Mouse (Mus musculus): ENCODE measurements around the gene Sdr9c7. TPM values are rescaled to one million over a fixed set of nuclear protein-coding genes. Genes with fewer than 3 reads are reported as not detected.

Sdr9c7 gene
- total and polyA plus RNA-seq, 3 experiments = not detected

DNA sequence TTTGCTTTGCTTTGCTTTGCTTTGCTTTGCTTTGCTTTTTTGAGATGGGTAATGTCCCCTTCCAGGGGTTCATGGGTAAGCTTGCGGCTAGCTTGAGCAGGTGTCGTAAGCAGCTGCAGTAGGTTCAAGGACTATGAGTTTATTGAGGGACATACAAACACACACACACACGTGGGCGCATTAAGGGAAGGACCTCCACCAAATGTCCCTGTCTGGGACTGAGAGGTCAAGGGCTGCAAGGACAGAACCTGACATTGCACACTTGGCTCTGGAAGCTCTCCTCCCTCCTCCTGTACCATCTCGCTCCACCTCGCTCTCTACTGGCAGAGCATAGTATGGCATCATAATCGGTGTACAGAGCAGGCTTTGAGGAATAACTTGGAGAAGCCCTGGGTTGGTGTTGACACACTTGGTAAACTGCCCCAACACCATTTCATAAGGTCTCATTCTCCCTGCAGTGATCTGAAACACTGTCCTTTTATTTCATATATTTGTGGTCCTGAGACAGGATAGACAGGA lies 60.9 kb downstream of the Sdr9c7 start:
- H3K4me1 ChIP-seq (ENCODE audit: control insufficient read depth in 1 of 2, insufficient read depth in 2 of 2, low read length in 2 of 2) = peaks cover 0 to 6% of the 10 kb centered on the region in 2 experiments; a peak in 1 of 4 replicates
- no peaks in the 10 kb centered on the region for H3K79me2 ChIP-seq (ENCODE audit: control insufficient read depth, insufficient read depth, low read length, poor library complexity)
- no peak overlapping the region for H3K9ac ChIP-seq (ENCODE audit: control insufficient read depth, low read depth, low read length, poor library complexity, severe bottlenecking)
- no peak overlapping the region for H3K27ac ChIP-seq (ENCODE audit: control insufficient read depth, low read depth, low read length)
- no peak for DNase-seq (ENCODE audit: low read depth, low spot score)
- no peaks in the 10 kb centered on the region for H3K9me3 ChIP-seq (replicated peaks; ENCODE audit: insufficient read depth, low read length)
- peaks cover 2 to 3% of the 10 kb centered on the region in 2 experiments; a peak in 2 of 4 replicates for H3K27me3 ChIP-seq (ENCODE audit: control insufficient read depth in 1 of 2, insufficient read depth in 2 of 2, low read length in 2 of 2)
- TF ChIP-seq CHD2 (IDR thresholded peaks at IDR 0.05; ENCODE audit: low read length) (no peak), TAL1 (IDR thresholded peaks at IDR 0.05; ENCODE audit: low read length) (no peak), MEF2A (IDR thresholded peaks at IDR 0.05; ENCODE audit: extremely low read depth, insufficient replicate concordance, low read depth, low read length, poor library complexity, severe bottlenecking) (no peak), ETS1 (IDR thresholded peaks at IDR 0.05; ENCODE audit: low read depth, low read length) (no peak), KAT2A (conservative IDR thresholded peaks at IDR 0.05; ENCODE audit: low read depth, low read length) (no peak), RCOR1 (IDR thresholded peaks at IDR 0.05; ENCODE audit: low read depth, low read length) (no peak), MXI1 (IDR thresholded peaks at IDR 0.05; ENCODE audit: low read depth, low read length) (no peak), ELF1 (IDR thresholded peaks at IDR 0.05; ENCODE audit: low read depth, low read length) (no peak), UBTF (IDR thresholded peaks at IDR 0.05; ENCODE audit: borderline replicate concordance, insufficient read depth, low read depth, low read length) (no peak), MAX (IDR thresholded peaks at IDR 0.05; ENCODE audit: low read length) (no peak), E2F4 (IDR thresholded peaks at IDR 0.05; ENCODE audit: borderline replicate concordance, low read depth, low read length) (no peak)
- no peak overlapping the region for H3K4me3 ChIP-seq (ENCODE audit: control insufficient read depth in 1 of 2, insufficient read depth in 1 of 2, low read depth in 2 of 2, low read length in 2 of 2)
- H3K36me3 ChIP-seq (ENCODE audit: control insufficient read depth in 1 of 2, insufficient read depth in 2 of 2, low read length in 2 of 2) = no peaks in the 10 kb centered on the region

Other genes starting within 250 kb of the Sdr9c7 start
- 11.8 and 12.1 TPM in 2 replicates for gene Nemp1, start 231.6 kb upstream of the Sdr9c7 start, total RNA-seq (2012; rRNA removed)
- 10 to 100 TPM in 1 of 2 experiments, not detected in 1; 13.9 TPM for gene Nemp1, start 231.6 kb upstream of the Sdr9c7 start, polyA plus RNA-seq (2012; ENCODE audit: insufficient read depth in 1 of 2, insufficient read length in 2 of 2, low read depth in 1 of 2, low replicate concordance in 2 of 2, missing spikeins in 1 of 2)
- 29.1 and 36.1 TPM in 2 replicates for gene Nab2, start 229.9 kb upstream of the Sdr9c7 start, total RNA-seq (2012; rRNA removed)
- gene Nab2, start 229.9 kb upstream of the Sdr9c7 start, polyA plus RNA-seq (2012; ENCODE audit: insufficient read depth in 1 of 2, insufficient read length in 2 of 2, low read depth in 1 of 2, low replicate concordance in 2 of 2, missing spikeins in 1 of 2) = 10 to 100 TPM in 1 of 2 experiments, not detected in 1; 37.1 TPM
- 0.08 TPM in 1 of 2 replicates, not detected in the other for gene Myo1a, start 193.3 kb upstream of the Sdr9c7 start, total RNA-seq (2012; rRNA removed)
- under 1 TPM in 1 of 2 experiments, not detected in 1; 0.33 TPM for gene Myo1a, start 193.3 kb upstream of the Sdr9c7 start, polyA plus RNA-seq (2012; ENCODE audit: insufficient read depth in 1 of 2, insufficient read length in 2 of 2, low read depth in 1 of 2, low replicate concordance in 2 of 2, missing spikeins in 1 of 2)
- gene Tac2, start 174.0 kb upstream of the Sdr9c7 start, total RNA-seq (2012; rRNA removed) = not detected in 2 replicates
- under 1 TPM in 1 of 2 experiments, not detected in 1; 0.32 TPM for gene Tac2, start 174.0 kb upstream of the Sdr9c7 start, polyA plus RNA-seq (2012; ENCODE audit: insufficient read depth in 1 of 2, insufficient read length in 2 of 2, low read depth in 1 of 2, low replicate concordance in 2 of 2, missing spikeins in 1 of 2)
- gene Zbtb39, start 159.0 kb upstream of the Sdr9c7 start, total RNA-seq (2012; rRNA removed) = 4.8 and 5.1 TPM in 2 replicates
- gene Zbtb39, start 159.0 kb upstream of the Sdr9c7 start, polyA plus RNA-seq (2012; ENCODE audit: insufficient read depth in 1 of 2, insufficient read length in 2 of 2, low read depth in 1 of 2, low replicate concordance in 2 of 2, missing spikeins in 1 of 2) = 10 to 100 TPM in 1 of 2 experiments, not detected in 1; 11.0 TPM
- gene Gpr182, start 146.8 kb upstream of the Sdr9c7 start, total RNA-seq (2012; rRNA removed) = 0.04 TPM in 1 of 2 replicates, not detected in the other
- under 1 TPM in 1 of 2 experiments, not detected in 1; 0.58 TPM for gene Gpr182, start 146.8 kb upstream of the Sdr9c7 start, polyA plus RNA-seq (2012; ENCODE audit: insufficient read depth in 1 of 2, insufficient read length in 2 of 2, low read depth in 1 of 2, low replicate concordance in 2 of 2, missing spikeins in 1 of 2)
- gene Rdh1, start 138.8 kb upstream of the Sdr9c7 start, total RNA-seq (2012; rRNA removed) = not detected in 2 replicates
- gene Rdh1, start 138.8 kb upstream of the Sdr9c7 start, polyA plus RNA-seq (2012; ENCODE audit: insufficient read depth in 1 of 2, insufficient read length in 2 of 2, low read depth in 1 of 2, low replicate concordance in 2 of 2, missing spikeins in 1 of 2) = not detected
- gene Rdh16f1, start 138.7 kb upstream of the Sdr9c7 start, total RNA-seq (2012; rRNA removed) = not detected in 2 replicates
- not detected for gene Rdh16f1, start 138.7 kb upstream of the Sdr9c7 start, polyA plus RNA-seq (2012; ENCODE audit: insufficient read depth in 1 of 2, insufficient read length in 2 of 2, low read depth in 1 of 2, low replicate concordance in 2 of 2, missing spikeins in 1 of 2)
- gene Rdh9, start 122.1 kb upstream of the Sdr9c7 start, total RNA-seq (2012; rRNA removed) = not detected in 2 replicates
- under 1 TPM in 1 of 2 experiments, not detected in 1; 0.04 TPM for gene Rdh9, start 122.1 kb upstream of the Sdr9c7 start, polyA plus RNA-seq (2012; ENCODE audit: insufficient read depth in 1 of 2, insufficient read length in 2 of 2, low read depth in 1 of 2, low replicate concordance in 2 of 2, missing spikeins in 1 of 2)
- gene Rdh16, start 97.4 kb upstream of the Sdr9c7 start, total RNA-seq (2012; rRNA removed) = not detected in 2 replicates
- gene Rdh16, start 97.4 kb upstream of the Sdr9c7 start, polyA plus RNA-seq (2012; ENCODE audit: insufficient read depth in 1 of 2, insufficient read length in 2 of 2, low read depth in 1 of 2, low replicate concordance in 2 of 2, missing spikeins in 1 of 2) = not detected
- not detected in 2 replicates for gene Rdh19, start 48.6 kb upstream of the Sdr9c7 start, total RNA-seq (2012; rRNA removed)
- gene Rdh19, start 48.6 kb upstream of the Sdr9c7 start, polyA plus RNA-seq (2012; ENCODE audit: insufficient read depth in 1 of 2, insufficient read length in 2 of 2, low read depth in 1 of 2, low replicate concordance in 2 of 2, missing spikeins in 1 of 2) = not detected
- gene Rdh16f2, start 32.0 kb upstream of the Sdr9c7 start, total RNA-seq (2012; rRNA removed) = not detected in 2 replicates
- gene Rdh16f2, start 32.0 kb upstream of the Sdr9c7 start, polyA plus RNA-seq (2012; ENCODE audit: insufficient read depth in 1 of 2, insufficient read length in 2 of 2, low read depth in 1 of 2, low replicate concordance in 2 of 2, missing spikeins in 1 of 2) = under 1 TPM in 1 of 2 experiments, not detected in 1; 0.07 TPM
- gene Rdh7, start 9.7 kb upstream of the Sdr9c7 start, total RNA-seq (2012; rRNA removed) = not detected in 2 replicates
- not detected for gene Rdh7, start 9.7 kb upstream of the Sdr9c7 start, polyA plus RNA-seq (2012; ENCODE audit: insufficient read depth in 1 of 2, insufficient read length in 2 of 2, low read depth in 1 of 2, low replicate concordance in 2 of 2, missing spikeins in 1 of 2)
- gene Hsd17b6, start 109.1 kb downstream of the Sdr9c7 start, total RNA-seq (2012; rRNA removed) = not detected in 2 replicates
- under 1 TPM in 1 of 2 experiments, not detected in 1; 0.15 TPM for gene Hsd17b6, start 109.1 kb downstream of the Sdr9c7 start, polyA plus RNA-seq (2012; ENCODE audit: insufficient read depth in 1 of 2, insufficient read length in 2 of 2, low read depth in 1 of 2, low replicate concordance in 2 of 2, missing spikeins in 1 of 2)
- 59.6 and 74.0 TPM in 2 replicates for gene Prim1, start 116.7 kb downstream of the Sdr9c7 start, total RNA-seq (2012; rRNA removed)
- 10 to 100 TPM in 1 of 2 experiments, not detected in 1; 71.5 TPM for gene Prim1, start 116.7 kb downstream of the Sdr9c7 start, polyA plus RNA-seq (2012; ENCODE audit: insufficient read depth in 1 of 2, insufficient read length in 2 of 2, low read depth in 1 of 2, low replicate concordance in 2 of 2, missing spikeins in 1 of 2)
- 1,577 and 1,612 TPM in 2 replicates for gene Naca, start 137.1 kb downstream of the Sdr9c7 start, total RNA-seq (2012; rRNA removed)
- gene Naca, start 137.1 kb downstream of the Sdr9c7 start, polyA plus RNA-seq (2012; ENCODE audit: insufficient read depth in 1 of 2, insufficient read length in 2 of 2, low read depth in 1 of 2, low replicate concordance in 2 of 2, missing spikeins in 1 of 2) = 1,000 to 10,000 TPM in 1 of 2 experiments, 100 to 1,000 TPM in 1; 202 to 1,039 TPM
- gene Ptges3, start 160.4 kb downstream of the Sdr9c7 start, total RNA-seq (2012; rRNA removed) = 233 and 240 TPM in 2 replicates
- 100 to 1,000 TPM; 216 to 627 TPM for gene Ptges3, start 160.4 kb downstream of the Sdr9c7 start, polyA plus RNA-seq (2012; ENCODE audit: insufficient read depth in 1 of 2, insufficient read length in 2 of 2, low read depth in 1 of 2, low replicate concordance in 2 of 2, missing spikeins in 1 of 2)
- gene Atp5b, start 184.8 kb downstream of the Sdr9c7 start, total RNA-seq (2012; rRNA removed) = 2,164 and 2,193 TPM in 2 replicates
- gene Atp5b, start 184.8 kb downstream of the Sdr9c7 start, polyA plus RNA-seq (2012; ENCODE audit: insufficient read depth in 1 of 2, insufficient read length in 2 of 2, low read depth in 1 of 2, low replicate concordance in 2 of 2, missing spikeins in 1 of 2) = 1,000 to 10,000 TPM in 1 of 2 experiments, 100 to 1,000 TPM in 1; 545 to 2,318 TPM
- 5.5 and 8.2 TPM in 2 replicates for gene Baz2a, start 193.1 kb downstream of the Sdr9c7 start, total RNA-seq (2012; rRNA removed)
- 10 to 100 TPM; 33.8 to 46.0 TPM for gene Baz2a, start 193.1 kb downstream of the Sdr9c7 start, polyA plus RNA-seq (2012; ENCODE audit: insufficient read depth in 1 of 2, insufficient read length in 2 of 2, low read depth in 1 of 2, low replicate concordance in 2 of 2, missing spikeins in 1 of 2)